Mouse (Mus musculus) heart, postnatal 36 days (tissue): ENCODE measurements around the gene Atr. TPM values are rescaled to one million over a fixed set of nuclear protein-coding genes. Genes with fewer than 3 reads are reported as not detected.

Experiments used
- total RNA-seq, 2 experiments: library from RNA; stranded (reverse); gene quantifications; 2 replicates each; pipeline ENCODE4 v1.2.3; 2021

The Atr gene
- total RNA-seq, 2 experiments from 2014 or later, result 6.9 to 8.0 TPM

Other genes starting within 250 kb of the Atr start
- gene Pcolce2, start 220.0 kb upstream of the Atr start, total RNA-seq, result 10 to 100 TPM; 30.9 to 38.1 TPM
- 1 to 10 TPM; 6.6 to 7.5 TPM for gene Trpc1, start 107.2 kb upstream of the Atr start, total RNA-seq
- under 1 TPM; 0.27 to 0.50 TPM for gene Pls1, start 12.3 kb upstream of the Atr start, total RNA-seq
- 10 to 100 TPM; 16.1 to 16.8 TPM for gene Xrn1, start 97.2 kb downstream of the Atr start, total RNA-seq